Mouse (Mus musculus): Measurements from ENCODE around the gene Golm1. TPM values are rescaled to one million over a fixed set of nuclear protein-coding genes. Genes with fewer than 3 reads are reported as not detected.
"Not testable (repeated sequence)": the region's sequence is repeated elsewhere in the genome, so short reads cannot be mapped to it uniquely, and the experiment has no call there.

Gene Golm1
- total RNA-seq, 2 experiments from 2014 or later: 10.4 to 13.5 TPM

- DNase-seq: no peak
Observed at GRCm38 (mm10) chr13:59647484-59647883, 28.1 kb downstream of the Golm1 start.

- no peak for DNase-seq
Observed at GRCm38 (mm10) chr13:59646674-59647244, 28.9 kb downstream of the Golm1 start.

- DNase-seq: no peak
Observed at GRCm38 (mm10) chr13:59645491-59645890, 30.1 kb downstream of the Golm1 start.

DNA sequence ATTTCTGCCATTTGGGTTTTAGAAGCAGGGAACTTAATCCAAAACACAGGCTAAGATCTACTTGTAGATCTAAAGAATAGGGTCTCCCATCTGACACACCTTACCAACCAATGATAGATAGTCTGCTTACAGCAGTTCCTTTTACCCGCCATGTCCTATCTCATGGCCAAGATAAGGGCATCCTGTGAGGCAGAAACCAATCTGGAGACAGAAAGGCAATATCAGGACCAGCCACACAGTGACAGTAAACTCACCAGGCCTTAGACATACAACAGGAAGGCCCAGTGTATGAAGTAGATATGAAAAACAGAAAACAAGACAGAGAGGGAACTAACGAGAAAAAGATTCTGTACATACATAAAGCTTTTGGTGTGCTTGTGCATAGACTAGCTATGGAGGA lies 32.8 kb downstream of the Golm1 start:
- DNase-seq: no peak

GRCm38 (mm10) chr13:59640178-59640440 lies 35.5 kb downstream of the Golm1 start:
- no peak for DNase-seq

DNA sequence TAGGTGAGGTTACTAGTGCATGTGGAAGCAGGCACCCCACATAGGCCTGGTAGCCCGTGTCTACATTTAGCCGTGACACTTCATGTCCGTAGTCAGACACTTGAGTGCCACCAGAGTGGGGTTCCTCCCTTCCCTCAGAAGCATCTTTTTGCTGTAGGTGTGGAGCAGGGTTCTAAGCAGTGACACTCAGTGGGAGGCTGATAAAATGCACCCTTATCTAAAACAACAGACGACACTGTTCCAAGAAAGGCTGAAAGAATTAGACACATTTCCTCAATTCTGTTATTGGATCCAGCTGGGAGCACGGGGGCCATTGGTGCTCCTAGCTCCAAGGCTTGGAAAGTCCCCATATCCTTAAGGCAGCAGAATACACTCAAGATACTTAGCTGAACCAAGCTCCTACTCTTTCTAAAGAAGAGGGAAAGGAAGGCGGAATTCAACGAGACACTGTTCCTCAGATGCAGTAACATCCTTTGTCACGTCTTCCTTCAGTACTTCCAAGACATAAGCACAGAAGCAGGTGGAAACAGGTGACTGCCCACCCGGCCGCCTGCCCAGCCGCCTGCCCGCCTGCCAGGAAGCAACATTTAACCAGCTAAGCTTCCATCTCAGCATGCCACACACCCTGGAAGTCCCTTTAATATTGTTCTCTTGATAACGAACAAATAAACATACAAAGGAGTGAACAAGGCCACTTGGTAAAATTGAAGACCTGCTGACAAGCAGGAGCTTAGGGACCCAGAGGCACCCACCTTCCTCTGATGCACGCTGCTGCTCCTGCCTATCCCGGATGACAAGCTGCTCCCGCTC lies 36.0 kb downstream of the Golm1 start:
- DNase-seq: no peak

DNA sequence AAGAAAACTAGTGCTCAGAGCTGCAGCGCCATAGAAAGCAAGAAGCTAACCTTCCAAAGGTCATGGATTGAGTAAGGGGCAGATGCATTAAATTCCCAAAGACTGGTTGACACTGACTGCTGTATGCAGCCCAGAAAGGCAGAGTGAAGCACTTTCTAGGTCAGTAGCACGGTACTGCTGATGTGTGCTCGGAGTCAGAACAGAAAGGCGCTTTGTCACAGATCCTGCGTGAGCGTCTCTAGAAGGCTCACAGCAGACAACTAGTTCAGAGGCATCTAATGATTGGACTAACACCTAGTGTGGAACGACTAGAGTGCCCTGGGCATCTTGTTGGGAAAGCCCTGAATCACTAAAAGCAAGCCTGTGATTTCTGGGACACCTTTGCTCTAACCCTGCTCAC lies 37.8 kb downstream of the Golm1 start:
- no peak for DNase-seq

GRCm38 (mm10) chr13:59634637-59635036 lies 41.0 kb downstream of the Golm1 start:
- DNase-seq: no peak

- DNase-seq: no peak
Observed at GRCm38 (mm10) chr13:59626739-59627138, 48.9 kb downstream of the Golm1 start.

DNA sequence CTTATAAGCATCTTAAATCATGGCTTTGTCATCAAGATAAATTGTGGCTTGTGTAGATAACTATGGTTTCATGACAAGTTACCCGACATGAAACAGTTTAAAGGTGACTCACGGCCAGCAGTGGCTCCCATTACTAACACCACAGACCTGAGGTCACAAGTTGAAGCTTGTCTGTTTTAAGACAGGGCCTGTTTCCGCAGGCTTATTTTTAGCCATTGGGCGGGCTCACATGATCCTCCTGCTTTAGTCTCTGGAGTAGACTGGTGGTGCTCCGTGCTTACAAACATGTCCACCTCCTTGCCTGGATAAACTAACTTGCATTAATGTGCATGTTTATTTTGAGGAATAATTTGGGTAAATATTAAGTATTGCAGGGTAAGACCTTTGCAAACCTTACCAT lies 50.7 kb downstream of the Golm1 start:
- DNase-seq: no peak

GRCm38 (mm10) chr13:59624389-59624788 lies 51.2 kb downstream of the Golm1 start:
- no peak for DNase-seq

DNA sequence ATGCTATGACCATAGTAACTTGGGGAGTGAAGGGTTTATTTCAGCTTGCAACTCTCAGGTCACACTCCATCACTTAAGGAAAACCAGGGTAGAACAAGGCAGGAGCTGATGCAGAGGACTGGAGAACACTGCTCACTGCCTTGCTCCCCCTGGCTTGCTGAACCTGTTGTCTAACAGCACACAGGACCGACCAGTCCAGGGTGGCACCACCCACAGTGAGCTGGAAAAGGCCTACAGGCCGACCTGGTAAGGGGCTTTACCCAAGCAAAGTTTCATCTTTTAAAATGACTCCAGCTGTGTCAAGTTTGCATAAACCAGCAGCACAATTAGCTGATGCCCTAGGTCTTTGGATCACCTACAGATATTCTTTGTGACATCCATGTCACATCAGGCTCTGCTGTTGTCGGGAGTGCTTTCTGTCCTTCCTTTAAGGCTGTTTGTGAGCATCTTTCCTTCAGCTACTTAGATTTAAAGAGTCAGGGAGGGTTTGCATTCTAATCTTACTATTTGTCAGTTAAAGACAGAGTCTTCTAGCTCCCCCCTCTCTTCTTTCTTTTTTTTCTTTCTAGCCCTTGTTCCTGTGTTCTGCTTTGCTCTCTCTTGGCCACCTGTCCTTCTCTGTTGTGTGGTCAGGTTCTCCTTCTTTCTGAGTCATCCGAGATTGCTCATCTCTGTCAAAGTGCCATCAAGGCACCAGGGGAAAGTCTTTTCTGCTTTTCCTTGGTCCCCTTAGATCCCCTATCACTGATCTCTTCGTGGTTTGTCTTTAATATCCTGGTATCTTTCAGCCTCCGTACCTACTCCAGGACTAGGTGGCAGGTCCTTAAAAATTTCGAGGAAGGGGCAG lies 53.7 kb downstream of the Golm1 start:
- DNase-seq: no peak

- no peak for DNase-seq
Observed at GRCm38 (mm10) chr13:59618463-59618862, 57.1 kb downstream of the Golm1 start.

GRCm38 (mm10) chr13:59615554-59615953 lies 60.1 kb downstream of the Golm1 start:
- no peak for DNase-seq

GRCm38 (mm10) chr13:59615152-59615551 lies 60.5 kb downstream of the Golm1 start:
- DNase-seq: no peak

GRCm38 (mm10) chr13:59613868-59614267 lies 61.7 kb downstream of the Golm1 start:
- DNase-seq: no peak

DNA sequence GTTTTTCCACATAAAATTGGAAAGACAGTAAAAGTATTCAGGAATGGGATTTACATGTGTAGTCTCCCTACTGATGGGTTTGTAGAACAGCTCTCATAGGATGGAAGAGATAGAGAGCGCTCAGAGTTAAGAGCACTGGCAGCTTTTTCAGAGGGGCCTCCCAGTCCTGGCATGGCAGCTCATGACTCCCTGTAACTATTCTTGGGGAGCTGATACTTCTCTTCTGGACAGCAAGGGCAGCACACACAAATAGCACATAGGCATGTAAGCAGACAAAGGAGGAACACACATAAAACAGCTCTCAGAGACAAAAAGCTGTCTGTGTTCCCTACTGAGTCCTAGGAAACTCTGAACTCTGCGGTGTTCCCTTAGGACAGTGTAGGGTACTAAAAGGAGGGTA lies 65.2 kb downstream of the Golm1 start:
- no peak for DNase-seq

DNA sequence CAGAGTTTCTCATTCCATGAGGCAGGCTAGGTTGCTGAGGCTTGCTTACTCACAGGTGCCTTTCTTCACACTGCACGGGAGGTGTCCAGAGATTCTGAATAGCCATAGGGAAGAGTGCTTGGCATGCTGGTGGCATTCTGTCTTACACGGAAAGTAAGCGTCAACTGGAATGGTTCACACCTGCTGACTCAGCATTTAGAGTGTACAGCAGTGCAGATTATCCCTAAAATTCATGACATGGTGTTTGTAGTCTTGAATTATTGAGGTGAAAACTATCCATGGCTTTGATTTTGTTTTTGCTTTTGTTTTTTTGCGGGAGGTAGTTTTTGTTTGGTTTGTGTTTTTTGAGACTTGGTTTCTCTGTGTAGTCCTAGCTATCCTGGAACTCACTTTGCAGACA lies 65.7 kb downstream of the Golm1 start:
- DNase-seq: no peak

GRCm38 (mm10) chr13:59605221-59605922 lies 70.2 kb downstream of the Golm1 start:
- no peak for DNase-seq

DNA sequence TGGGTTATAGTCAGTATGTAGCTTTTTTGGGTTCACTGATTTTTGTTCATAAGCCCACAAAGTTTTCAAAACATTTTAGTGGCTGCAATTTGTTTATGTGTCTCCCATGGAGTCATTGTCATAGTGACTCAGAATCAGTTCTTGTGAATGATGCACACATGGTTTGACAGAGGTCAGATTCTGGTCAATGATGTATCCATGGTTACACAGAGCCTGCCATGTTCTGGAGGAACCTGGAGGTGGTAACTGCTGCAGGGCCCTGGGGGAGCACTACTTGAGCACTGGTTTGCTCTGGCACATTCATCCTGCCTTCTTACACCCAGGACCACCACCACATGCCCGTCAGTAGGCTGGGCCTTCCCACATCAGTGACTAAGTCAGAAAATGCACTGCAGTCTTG lies 71.1 kb downstream of the Golm1 start:
- DNase-seq: no peak

DNA sequence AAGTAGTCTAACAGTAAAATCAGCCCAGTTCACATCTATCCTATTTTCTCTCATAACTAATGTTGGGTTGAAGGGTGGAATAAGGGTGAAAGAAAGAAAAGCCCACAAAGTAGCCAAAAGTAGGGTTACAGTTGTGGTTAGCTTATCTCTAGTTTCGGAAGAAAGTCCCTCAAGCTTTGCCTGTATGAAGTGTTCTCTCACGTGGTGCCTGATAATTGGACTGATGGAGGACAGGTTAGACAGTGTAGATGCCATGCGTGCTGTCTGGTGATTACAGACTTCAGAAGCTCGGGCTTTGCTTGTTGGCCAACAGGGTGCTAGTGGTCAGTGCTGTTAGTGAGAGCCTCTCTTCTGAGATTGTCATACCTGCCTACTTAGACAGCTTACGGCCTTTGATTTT lies 72.5 kb downstream of the Golm1 start:
- no peak for DNase-seq

GRCm38 (mm10) chr13:59592630-59593029 lies 83.0 kb downstream of the Golm1 start:
- DNase-seq: no peak

DNA sequence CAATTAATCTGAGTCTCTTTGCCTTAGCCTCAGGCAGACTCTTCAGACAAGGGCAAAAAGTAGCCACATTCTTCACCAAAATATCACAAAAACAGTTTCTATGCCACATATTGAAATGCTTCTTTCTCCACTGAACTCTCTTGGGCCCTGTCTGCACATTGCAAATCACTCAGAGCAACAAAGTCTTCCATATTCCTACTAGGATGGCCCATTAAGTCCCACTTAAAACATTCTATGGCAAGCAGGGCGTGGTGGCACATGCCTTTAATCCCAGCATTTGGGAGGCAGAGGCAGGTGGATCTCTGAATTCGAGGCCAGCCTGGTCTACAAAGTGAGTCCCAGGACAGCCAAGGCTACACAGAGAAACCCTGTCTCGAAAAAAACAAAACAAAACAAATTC lies 83.6 kb downstream of the Golm1 start:
- not testable (repeated sequence) for DNase-seq
